Mouse (Mus musculus): ENCODE results near the gene Sdhc. TPM values are rescaled to one million over a fixed set of nuclear protein-coding genes. Genes with fewer than 3 reads are reported as not detected.
A peak's percentile ranks its signal among the peaks of the same experiment; 100 is the strongest.

The Sdhc gene
- polyA plus RNA-seq, 1 experiment from 2014 or later = 207 TPM

DNA sequence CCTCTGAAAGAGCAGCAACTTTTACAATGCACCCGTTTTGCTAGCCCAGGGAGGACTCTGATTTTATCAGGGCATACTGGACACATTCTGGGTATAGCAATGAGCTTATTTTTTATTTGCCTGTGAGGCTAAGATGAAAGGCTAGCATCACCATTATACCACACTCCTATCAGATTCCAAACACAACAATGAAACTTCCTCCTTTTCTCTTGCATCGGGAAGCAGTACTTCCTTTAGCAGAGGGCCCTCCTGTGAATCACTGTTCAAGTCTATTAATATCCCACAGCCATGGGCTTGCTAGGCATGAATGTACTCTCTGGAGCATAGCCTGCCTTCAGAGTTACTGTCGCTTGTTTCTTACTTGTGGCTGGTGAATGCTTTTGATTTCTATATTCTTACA, 20.7 kb upstream of the Sdhc start:
- ATAC-seq (peak; percentile 27; the same call in 1 of the 2 replicates), DNase-seq (no peak)
- WGBS (ENCODE audit: insufficient replicate concordance) = 27% methylated on average over 3 of the region's 3 CpGs
- Histone ChIP-seq H3K4me2 (ENCODE audit: low read depth, low read length) (no peak overlapping the region), H3K27ac (ENCODE audit: low read depth) (no peak overlapping the region), H3K4me3 (ENCODE audit: low read depth, low read length) (no peak overlapping the region), H3K9me3 (ENCODE audit: low read length) (no peaks in the 10 kb centered on the region), H3K4me1 (ENCODE audit: insufficient read depth) (no peaks in the 10 kb centered on the region), H3K27me3 (ENCODE audit: insufficient read depth, low read length) (no peaks in the 10 kb centered on the region), H3K36me3 (replicated peaks; ENCODE audit: insufficient read depth, low read length) (no peaks in the 10 kb centered on the region), H3K9ac (replicated peaks) (no peak overlapping the region)
- TF ChIP-seq EP300 (IDR thresholded peaks at IDR 0.05; ENCODE audit: low read depth) (no peak), CTCF (IDR thresholded peaks at IDR 0.05; ENCODE audit: low read depth) (no peak)

DNA sequence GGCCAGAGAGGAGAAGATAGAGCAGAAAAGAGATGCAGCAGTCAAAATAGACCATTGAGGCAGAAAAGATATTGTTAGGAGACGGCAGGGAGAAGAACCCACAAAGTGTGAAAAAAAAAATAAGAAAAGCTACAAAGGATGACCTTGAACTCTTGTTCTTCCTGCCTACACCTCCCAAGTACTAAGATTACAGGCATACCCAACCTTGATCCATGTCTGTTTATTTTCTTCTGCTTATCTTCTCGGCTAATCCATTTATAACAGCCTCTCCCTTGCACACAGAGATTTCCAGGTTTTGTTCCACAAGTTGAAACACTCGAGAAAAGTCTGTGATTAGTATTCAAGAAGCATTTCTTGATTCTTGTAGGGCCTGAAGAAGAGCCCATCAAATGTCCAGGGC, 19.5 kb upstream of the Sdhc start:
- ATAC-seq (no peak), DNase-seq (no peak)
- WGBS (ENCODE audit: insufficient replicate concordance) = 52% methylated on average over 3 of the region's 3 CpGs

DNA sequence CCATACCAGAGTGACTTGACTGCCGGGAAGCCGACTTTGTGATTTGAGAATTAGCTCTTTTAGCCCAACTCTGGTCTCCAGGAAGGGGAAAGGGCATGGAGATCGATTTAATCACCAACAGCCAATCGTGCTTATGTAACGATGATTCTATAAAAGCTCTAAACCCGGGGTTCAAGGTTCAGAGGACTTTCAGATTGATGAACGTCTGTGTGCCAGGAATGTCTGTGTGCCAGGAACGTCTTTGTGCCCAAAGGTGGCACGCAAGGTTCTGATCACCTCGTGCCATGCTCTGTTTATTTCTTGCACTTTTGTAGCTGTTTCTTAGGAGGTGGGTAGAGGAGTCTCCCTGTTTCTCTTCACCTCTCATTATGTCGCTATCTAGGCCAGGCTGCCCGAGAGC, 18.5 kb upstream of the Sdhc start:
- H3K27me3 ChIP-seq (ENCODE audit: insufficient read depth, low read length) = no peaks in the 10 kb centered on the region
- ATAC-seq = no peak
- H3K4me3 ChIP-seq (ENCODE audit: low read depth, low read length) = no peak overlapping the region
- H3K4me1 ChIP-seq (ENCODE audit: insufficient read depth) = no peaks in the 10 kb centered on the region
- no peak overlapping the region for H3K27ac ChIP-seq (ENCODE audit: low read depth)
- WGBS (ENCODE audit: insufficient replicate concordance) = 76% methylated on average over 12 of the region's 12 CpGs
- no peak for TF ChIP-seq EP300 (IDR thresholded peaks at IDR 0.05; ENCODE audit: low read depth)
- no peak for DNase-seq
- no peak overlapping the region for H3K4me2 ChIP-seq (ENCODE audit: low read depth, low read length)
- H3K36me3 ChIP-seq (replicated peaks; ENCODE audit: insufficient read depth, low read length) = no peaks in the 10 kb centered on the region
- H3K9ac ChIP-seq (replicated peaks) = no peak overlapping the region
- H3K9me3 ChIP-seq (ENCODE audit: low read length) = no peaks in the 10 kb centered on the region

More for the DNA sequence above, 19.5 kb upstream of the Sdhc start:
- H3K9ac ChIP-seq (replicated peaks) = no peak overlapping the region
- no peak overlapping the region for H3K4me2 ChIP-seq (ENCODE audit: low read depth, low read length)
- H3K4me1 ChIP-seq (ENCODE audit: insufficient read depth) = no peaks in the 10 kb centered on the region
- H3K9me3 ChIP-seq (ENCODE audit: low read length) = no peaks in the 10 kb centered on the region
- H3K27me3 ChIP-seq (ENCODE audit: insufficient read depth, low read length) = no peaks in the 10 kb centered on the region
- TF ChIP-seq EP300 (IDR thresholded peaks at IDR 0.05; ENCODE audit: low read depth) (no peak), CTCF (IDR thresholded peaks at IDR 0.05; ENCODE audit: low read depth) (no peak)
- H3K4me3 ChIP-seq (ENCODE audit: low read depth, low read length) = no peak overlapping the region
- no peak overlapping the region for H3K27ac ChIP-seq (ENCODE audit: low read depth)
- no peaks in the 10 kb centered on the region for H3K36me3 ChIP-seq (replicated peaks; ENCODE audit: insufficient read depth, low read length)

DNA sequence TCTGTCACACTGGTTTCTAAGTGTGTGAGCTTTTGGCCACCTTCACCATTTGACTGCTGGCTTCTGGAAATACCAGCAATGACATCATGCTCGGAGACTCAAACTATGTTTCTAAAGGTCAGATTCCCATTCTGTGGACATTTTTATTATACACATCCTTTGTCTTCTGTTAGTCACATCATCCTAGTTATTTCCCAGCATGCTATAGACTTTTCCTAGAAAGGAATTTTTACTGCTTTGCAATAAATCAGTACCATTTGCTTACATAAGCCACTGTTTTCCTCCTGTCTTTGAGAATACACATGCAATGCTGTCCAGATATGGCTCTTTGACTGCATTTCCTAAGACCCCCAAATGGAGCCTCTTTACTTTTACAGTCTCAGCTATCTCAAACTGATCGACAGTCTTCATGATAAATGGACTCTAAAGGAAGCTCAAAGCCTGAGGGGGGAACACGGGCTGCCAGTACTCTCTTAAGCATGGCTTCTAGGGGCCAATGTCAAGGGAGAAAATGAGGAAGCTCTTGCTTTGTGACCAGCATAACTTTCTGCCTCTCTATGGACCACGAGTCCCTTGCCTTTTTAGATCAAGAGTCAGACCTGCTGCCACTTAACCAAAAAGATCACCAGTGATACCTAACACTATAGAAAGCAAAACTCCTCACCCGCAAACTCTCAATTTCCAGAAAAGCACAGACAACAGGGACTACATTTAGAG, 15.4 kb upstream of the Sdhc start:
- H3K9me3 ChIP-seq (ENCODE audit: low read length) = no peaks in the 10 kb centered on the region
- H3K36me3 ChIP-seq (replicated peaks; ENCODE audit: insufficient read depth, low read length) = no peaks in the 10 kb centered on the region
- H3K4me2 ChIP-seq (ENCODE audit: low read depth, low read length) = no peak overlapping the region
- DNase-seq = no peak
- no peaks in the 10 kb centered on the region for H3K27me3 ChIP-seq (ENCODE audit: insufficient read depth, low read length)
- TF ChIP-seq EP300 (IDR thresholded peaks at IDR 0.05; ENCODE audit: low read depth) (no peak), CTCF (IDR thresholded peaks at IDR 0.05; ENCODE audit: low read depth) (no peak)
- H3K27ac ChIP-seq (ENCODE audit: low read depth) = no peak overlapping the region
- WGBS (ENCODE audit: insufficient replicate concordance) = 44% methylated on average over 5 of the region's 5 CpGs
- H3K9ac ChIP-seq (replicated peaks) = no peak overlapping the region
- H3K4me3 ChIP-seq (ENCODE audit: low read depth, low read length) = no peak overlapping the region
- no peaks in the 10 kb centered on the region for H3K4me1 ChIP-seq (ENCODE audit: insufficient read depth)
- ATAC-seq = no peak

DNA sequence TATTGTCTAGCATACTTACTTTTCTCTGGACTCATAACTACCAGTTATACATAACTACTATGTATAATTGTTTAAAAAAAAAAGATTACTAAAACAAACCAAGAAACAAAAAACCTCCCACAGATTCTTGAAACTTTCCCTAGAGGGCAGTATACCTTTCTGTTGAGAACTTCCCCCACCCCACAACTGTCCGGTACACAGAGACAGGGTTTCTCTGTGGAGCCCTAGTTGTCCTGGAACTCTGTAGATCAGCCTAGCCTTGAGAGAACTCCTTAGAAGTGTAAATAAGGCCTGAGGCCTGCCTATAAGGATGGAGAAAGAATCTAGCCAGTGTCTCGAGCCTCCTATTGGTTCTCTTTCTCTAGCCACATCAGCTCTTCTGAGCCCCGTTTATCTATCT, 13.9 kb upstream of the Sdhc start:
- Histone ChIP-seq H3K27ac (ENCODE audit: low read depth) (no peak overlapping the region), H3K9ac (replicated peaks) (no peak overlapping the region)
- 28% methylated on average over 3 of the region's 3 CpGs for WGBS (ENCODE audit: insufficient replicate concordance)

DNA sequence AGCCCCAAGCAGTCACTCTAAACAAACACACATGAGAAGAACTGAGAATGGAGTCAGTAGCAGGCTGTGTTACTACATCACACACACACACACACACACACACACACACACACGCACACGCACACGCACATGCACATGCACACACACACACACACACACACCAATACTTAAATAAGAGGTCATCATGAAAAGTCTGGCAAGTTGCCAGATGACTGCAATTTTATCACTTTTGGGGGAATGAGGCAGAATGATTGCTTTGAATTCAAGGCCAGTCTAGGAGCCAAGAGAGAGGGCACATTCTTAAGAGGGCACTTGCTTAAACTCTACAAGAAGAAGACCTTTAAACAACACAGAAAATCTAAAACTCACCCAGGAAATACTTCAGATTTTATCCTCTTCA, 12.1 kb upstream of the Sdhc start:
- H3K9me3 ChIP-seq (ENCODE audit: low read length) = no peaks in the 10 kb centered on the region
- ATAC-seq = no peak
- WGBS (ENCODE audit: insufficient replicate concordance) = 89% methylated on average over 3 of the region's 3 CpGs
- H3K27ac ChIP-seq (ENCODE audit: low read depth) = no peak overlapping the region
- H3K4me3 ChIP-seq (ENCODE audit: low read depth, low read length) = no peak overlapping the region
- H3K4me2 ChIP-seq (ENCODE audit: low read depth, low read length) = no peak overlapping the region
- no peak overlapping the region for H3K9ac ChIP-seq (replicated peaks)
- TF ChIP-seq EP300 (IDR thresholded peaks at IDR 0.05; ENCODE audit: low read depth) (no peak), CTCF (IDR thresholded peaks at IDR 0.05; ENCODE audit: low read depth) (no peak)
- no peaks in the 10 kb centered on the region for H3K36me3 ChIP-seq (replicated peaks; ENCODE audit: insufficient read depth, low read length)
- no peaks in the 10 kb centered on the region for H3K27me3 ChIP-seq (ENCODE audit: insufficient read depth, low read length)
- no peak for DNase-seq
- H3K4me1 ChIP-seq (ENCODE audit: insufficient read depth) = peaks cover 10% of the 10 kb centered on the region

More for the DNA sequence above, 13.9 kb upstream of the Sdhc start:
- DNase-seq = no peak
- Histone ChIP-seq H3K36me3 (replicated peaks; ENCODE audit: insufficient read depth, low read length) (no peaks in the 10 kb centered on the region), H3K27me3 (ENCODE audit: insufficient read depth, low read length) (no peaks in the 10 kb centered on the region), H3K4me2 (ENCODE audit: low read depth, low read length) (no peak overlapping the region), H3K9me3 (ENCODE audit: low read length) (no peaks in the 10 kb centered on the region), H3K4me3 (ENCODE audit: low read depth, low read length) (no peak overlapping the region), H3K4me1 (ENCODE audit: insufficient read depth) (peaks cover 9% of the 10 kb centered on the region)
- ATAC-seq = no peak
- no peak for TF ChIP-seq EP300 (IDR thresholded peaks at IDR 0.05; ENCODE audit: low read depth)
- peak; percentile 58 for TF ChIP-seq CTCF (IDR thresholded peaks at IDR 0.05; ENCODE audit: low read depth)
